Mouse (Mus musculus) midbrain, embryonic 12.5 days (tissue): ENCODE measurements around the gene Baiap2l2. TPM values are rescaled to one million over a fixed set of nuclear protein-coding genes. Genes with fewer than 3 reads are reported as not detected.
A peak's percentile ranks its signal among the peaks of the same experiment; 100 is the strongest.
"Not testable (repeated sequence)": the region's sequence is repeated elsewhere in the genome, so short reads cannot be mapped to it uniquely, and the experiment has no call there.

Experiments
- ATAC-seq: fragments of 200-750 bp; cut with Nextera tagmentation; 2 replicates; pipeline ENCODE4 v1.8.0; 2017; ENCODE audit warnings: low read depth, moderate TSS enrichment, moderate library complexity; ENCODE audit not compliant: low FRiP score
- H3K27ac ChIP-seq: fragments of 300-500 bp; sonication (generic); replicated peaks from 2 replicates; pipeline ENCODE4 v1.5.1; 2016; ENCODE audit warnings: mild to moderate bottlenecking
- H3K27me3 ChIP-seq: fragments of 300-500 bp; sonication (generic); 2 replicates; pipeline ENCODE4 v1.6.1; 2016; ENCODE audit warnings: mild to moderate bottlenecking
- H3K36me3 ChIP-seq: fragments of 300-500 bp; sonication (generic); 2 replicates; pipeline ENCODE4 v1.6.1; 2016
- H3K4me1 ChIP-seq: fragments of 300-500 bp; sonication (generic); 2 replicates; pipeline ENCODE4 v1.6.1; 2016
- H3K4me2 ChIP-seq: fragments of 300-500 bp; sonication (generic); replicated peaks from 2 replicates; pipeline ENCODE4 v1.6.1; 2016; ENCODE audit warnings: mild to moderate bottlenecking, moderate library complexity
- H3K4me3 ChIP-seq: fragments of 300-500 bp; sonication (generic); 2 replicates; pipeline ENCODE4 v1.5.1; 2016; ENCODE audit warnings: mild to moderate bottlenecking
- H3K9ac ChIP-seq: fragments of 300-500 bp; sonication (generic); replicated peaks from 2 replicates; pipeline ENCODE4 v1.6.1; 2016; ENCODE audit warnings: mild to moderate bottlenecking, moderate library complexity
- H3K9me3 ChIP-seq: fragments of 300-500 bp; sonication (generic); 2 replicates; pipeline ENCODE4 v1.6.1; 2016; ENCODE audit warnings: mild to moderate bottlenecking
- WGBS: fragments of 180-500 bp; shearing (Covaris S2); methylation state at CpG from one replicate; pipeline ENCODE4 v1.1.7; 2016; 5-methylcytosine and 5-hydroxymethylcytosine counted together
- polyA plus RNA-seq: library from polyadenylated mRNA; unstranded; fragments of >200 nt; fragmentation: Nextera tagmentation; extraction: Ambion mirVana; gene quantifications from 2 replicates; pipeline ENCODE4 v1.2.1, GENCODE M21; 2016

Baiap2l2 gene
- polyA plus RNA-seq, 1 experiment from 2014 or later: 2.4 TPM

DNA sequence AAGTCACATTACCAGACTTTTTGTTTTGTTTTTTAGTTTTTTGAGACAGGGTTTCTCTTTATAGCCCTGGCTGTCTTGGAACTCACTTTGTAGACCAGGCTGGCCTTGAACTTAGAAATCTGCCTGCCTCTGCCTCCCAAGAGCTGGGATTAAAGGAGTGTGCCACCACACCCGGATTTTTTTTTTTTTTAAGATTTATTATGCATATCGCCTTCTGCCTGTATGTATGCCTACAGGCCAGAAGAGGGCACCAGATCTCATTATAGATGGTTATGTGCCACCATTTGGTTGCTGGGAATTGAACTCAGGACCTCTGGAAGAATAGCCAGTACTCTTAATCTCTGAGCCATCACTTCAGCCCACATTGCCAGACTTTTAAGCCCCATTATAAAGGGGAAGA, 59.6 kb downstream of the Baiap2l2 start:
- not testable (repeated sequence) for ATAC-seq, H3K4me3 ChIP-seq, H3K4me2 ChIP-seq, H3K9ac ChIP-seq, H3K27ac ChIP-seq, H3K36me3 ChIP-seq, H3K9me3 ChIP-seq
- Histone ChIP-seq H3K4me1 (peaks cover 30% of the 10 kb centered on the region), H3K27me3 (0 out of 2 replicates have a peak, but pooled peaks cover 10% of the 10 kb centered on the region)
- 61% methylated on average over 2 of the region's 2 CpGs for WGBS

DNA sequence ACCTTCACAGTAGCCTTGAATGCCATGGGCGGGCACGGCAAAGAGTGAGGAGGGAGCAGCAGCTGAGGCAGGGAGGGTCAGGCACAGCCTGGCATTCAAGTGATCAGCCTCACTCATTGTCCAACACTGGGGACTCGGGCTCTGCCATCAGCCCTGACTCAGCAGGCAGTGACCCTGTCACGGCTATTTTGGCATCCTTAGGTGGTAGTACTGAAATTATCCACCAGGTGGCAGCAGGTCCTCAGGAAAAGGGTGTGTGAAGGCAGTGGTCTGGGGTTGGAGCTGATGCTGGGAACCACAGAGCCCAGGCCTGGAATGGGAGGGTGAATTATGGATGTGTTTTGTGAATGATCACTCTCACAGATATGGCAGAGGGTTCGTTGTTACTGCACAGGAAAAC, 60.7 kb downstream of the Baiap2l2 start:
- Histone ChIP-seq H3K27me3 (0 out of 2 replicates have a peak, but pooled peaks cover 14% of the 10 kb centered on the region), H3K9me3 (no peaks in the 10 kb centered on the region), H3K4me3 (no peak overlapping the region), H3K27ac (no peak overlapping the region), H3K36me3 (no peaks in the 10 kb centered on the region), H3K4me1 (peaks cover 25% of the 10 kb centered on the region), H3K4me2 (no peak overlapping the region; the same call in 1 of the 2 replicates), H3K9ac (no peak overlapping the region)
- 0% methylated on average over 5 of the region's 5 CpGs for WGBS
- peak; percentile 66 for ATAC-seq

DNA sequence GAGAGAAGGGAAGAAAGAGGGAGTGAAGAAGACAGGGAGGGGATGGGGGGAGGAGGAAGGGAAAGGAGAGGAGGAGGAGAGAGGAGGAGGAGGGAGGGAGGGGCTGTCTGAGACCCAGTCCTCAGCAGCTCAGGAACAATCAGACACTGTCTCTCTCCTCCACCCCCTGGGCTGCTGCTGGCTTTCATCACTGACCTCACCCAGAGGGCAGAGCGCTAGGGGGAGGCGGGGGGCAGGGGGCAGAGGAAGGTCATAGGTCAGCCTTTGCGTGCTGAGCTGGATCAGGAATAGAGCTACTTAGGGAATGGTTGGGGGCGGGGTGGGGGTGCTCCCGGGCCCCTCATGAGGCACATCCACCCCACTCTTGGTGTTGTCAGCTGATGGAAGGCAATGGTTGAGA, 61.7 kb downstream of the Baiap2l2 start:
- Histone ChIP-seq H3K9ac (peak overlapping the region; percentile 25; the same call in 1 of the 2 replicates), H3K9me3 (no peaks in the 10 kb centered on the region), H3K4me2 (no peak overlapping the region), H3K4me3 (no peak overlapping the region), H3K27ac (no peak overlapping the region), H3K4me1 (peaks cover 24% of the 10 kb centered on the region), H3K36me3 (no peaks in the 10 kb centered on the region), H3K27me3 (0 out of 2 replicates have a peak, but pooled peaks cover 14% of the 10 kb centered on the region)
- ATAC-seq: no peak
- 5% methylated on average over 5 of the region's 5 CpGs for WGBS

DNA sequence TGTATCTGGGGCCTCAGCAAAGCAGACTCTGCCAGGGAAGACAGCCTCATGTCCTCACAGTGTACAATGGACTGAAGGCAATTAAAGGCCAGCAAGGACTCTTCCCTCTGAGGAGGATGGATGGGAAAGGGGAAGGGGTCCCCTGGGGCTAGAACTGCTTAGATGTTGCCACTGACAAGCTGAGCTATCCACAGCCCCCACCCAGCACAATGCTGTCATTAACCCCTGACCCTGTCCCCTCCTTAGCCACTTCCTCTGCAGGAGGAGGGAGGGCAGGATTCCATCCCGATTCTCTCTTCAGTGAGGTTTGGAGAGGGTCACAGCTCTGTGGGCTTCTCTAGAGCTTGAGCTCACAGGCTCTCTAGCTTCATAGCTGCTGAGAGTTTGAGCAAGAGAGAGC, 65.8 kb downstream of the Baiap2l2 start:
- no peaks in the 10 kb centered on the region for H3K36me3 ChIP-seq
- no peak for ATAC-seq
- no peak overlapping the region for H3K27ac ChIP-seq
- 0% methylated on average over 1 of the region's 1 CpGs for WGBS
- H3K27me3 ChIP-seq: peaks cover 14% of the 10 kb centered on the region; the same call in 1 of the 2 replicates
- no peaks in the 10 kb centered on the region for H3K9me3 ChIP-seq
- no peak overlapping the region for H3K4me2 ChIP-seq
- no peak overlapping the region for H3K9ac ChIP-seq
- peaks cover 19% of the 10 kb centered on the region for H3K4me1 ChIP-seq
- H3K4me3 ChIP-seq: no peak overlapping the region

DNA sequence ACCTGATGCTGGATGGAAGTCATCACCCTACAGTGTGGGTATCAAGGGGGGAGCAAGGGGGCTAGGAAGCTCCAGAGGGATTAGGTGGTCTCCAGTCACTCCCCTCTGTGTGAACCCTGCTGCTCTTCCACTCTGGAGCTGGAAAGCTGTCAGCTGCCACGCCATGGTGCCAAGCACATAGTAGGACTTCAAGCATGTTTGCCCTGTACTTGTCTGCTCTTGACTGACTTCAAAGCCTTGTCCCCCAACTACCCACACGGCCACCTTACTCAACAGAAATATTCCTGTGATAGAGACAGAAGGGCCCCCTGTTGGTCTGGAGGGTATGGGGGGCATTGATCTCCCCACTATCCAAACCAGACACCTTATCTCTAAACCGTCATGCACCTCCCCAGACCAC, 69.1 kb downstream of the Baiap2l2 start:
- Histone ChIP-seq H3K36me3 (no peaks in the 10 kb centered on the region), H3K4me1 (peaks cover 6% of the 10 kb centered on the region; the same call in 1 of the 2 replicates), H3K27me3 (peaks cover 4% of the 10 kb centered on the region; the same call in 1 of the 2 replicates), H3K27ac (no peak overlapping the region), H3K9ac (no peak overlapping the region), H3K9me3 (no peaks in the 10 kb centered on the region), H3K4me3 (no peak overlapping the region), H3K4me2 (no peak overlapping the region)
- 70% methylated on average over 3 of the region's 3 CpGs for WGBS
- no peak for ATAC-seq

DNA sequence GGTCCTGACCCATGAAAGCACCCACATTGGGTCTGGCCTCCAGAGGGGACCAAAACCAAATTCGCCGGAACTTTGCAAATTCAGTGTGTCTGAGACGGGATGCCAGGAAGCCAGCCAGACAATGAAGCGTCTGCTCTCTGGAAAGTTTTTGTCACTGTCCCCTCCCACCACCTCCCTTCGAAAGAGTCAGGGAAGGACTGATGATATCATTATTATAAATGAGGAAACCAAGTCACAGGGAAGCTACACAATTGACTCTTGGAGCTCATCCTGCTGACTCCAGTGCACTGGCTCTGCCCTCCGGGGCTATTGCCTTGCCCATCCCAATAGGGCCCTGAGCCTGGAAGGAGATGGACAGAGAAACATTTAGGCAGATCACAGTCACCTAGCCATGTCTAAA, 71.7 kb downstream of the Baiap2l2 start:
- no peak overlapping the region for H3K4me3 ChIP-seq
- H3K36me3 ChIP-seq: no peaks in the 10 kb centered on the region
- no peaks in the 10 kb centered on the region; the same call in 1 of the 2 replicates for H3K27me3 ChIP-seq
- ATAC-seq: no peak
- H3K4me1 ChIP-seq: no peaks in the 10 kb centered on the region
- WGBS: 82% methylated on average over 6 of the region's 6 CpGs
- H3K9ac ChIP-seq: no peak overlapping the region
- H3K9me3 ChIP-seq: no peaks in the 10 kb centered on the region
- H3K27ac ChIP-seq: no peak overlapping the region
- no peak overlapping the region for H3K4me2 ChIP-seq

DNA sequence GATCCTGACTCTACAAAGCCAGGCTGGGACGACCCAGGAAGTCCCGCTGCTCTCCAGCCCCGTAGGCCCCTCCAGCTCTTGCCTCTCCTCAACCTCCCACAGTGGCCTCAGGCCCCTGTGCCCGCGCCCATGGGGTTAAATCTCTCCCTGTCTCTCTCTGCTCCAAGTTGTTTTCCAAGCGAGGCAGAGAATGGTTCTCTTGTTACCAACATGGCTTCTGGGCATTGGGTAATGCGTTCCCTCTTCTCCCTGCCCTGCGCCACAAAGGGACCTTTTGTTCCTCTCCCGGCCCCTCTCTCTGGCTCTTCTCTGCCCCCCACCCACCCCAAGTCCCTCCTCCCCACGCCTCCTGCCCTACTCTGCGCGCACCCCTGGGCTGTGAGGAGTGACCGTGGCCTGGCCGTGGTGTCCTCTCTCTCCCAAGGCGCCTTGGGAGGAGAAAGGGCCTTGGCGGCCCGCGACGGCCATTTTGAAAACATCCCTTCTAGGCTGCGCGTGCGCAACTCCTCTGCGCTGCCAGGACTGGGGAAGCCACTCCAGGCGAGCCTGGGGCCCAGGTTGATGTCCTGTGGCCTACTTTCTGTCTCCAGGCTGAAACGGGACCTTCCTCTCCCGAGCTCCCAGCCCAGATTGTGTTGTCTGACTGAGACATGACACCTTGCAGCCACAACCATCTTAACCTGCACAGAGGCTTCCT, 72.4 kb downstream of the Baiap2l2 start:
- no peak overlapping the region for H3K4me2 ChIP-seq
- no peaks in the 10 kb centered on the region for H3K9me3 ChIP-seq
- H3K27me3 ChIP-seq: no peaks in the 10 kb centered on the region; the same call in 1 of the 2 replicates
- no peak overlapping the region for H3K4me3 ChIP-seq
- ATAC-seq: no peak
- WGBS: 91% methylated on average over 26 of the region's 26 CpGs
- no peaks in the 10 kb centered on the region for H3K4me1 ChIP-seq
- H3K9ac ChIP-seq: no peak overlapping the region
- no peak overlapping the region for H3K27ac ChIP-seq
- no peaks in the 10 kb centered on the region for H3K36me3 ChIP-seq

DNA sequence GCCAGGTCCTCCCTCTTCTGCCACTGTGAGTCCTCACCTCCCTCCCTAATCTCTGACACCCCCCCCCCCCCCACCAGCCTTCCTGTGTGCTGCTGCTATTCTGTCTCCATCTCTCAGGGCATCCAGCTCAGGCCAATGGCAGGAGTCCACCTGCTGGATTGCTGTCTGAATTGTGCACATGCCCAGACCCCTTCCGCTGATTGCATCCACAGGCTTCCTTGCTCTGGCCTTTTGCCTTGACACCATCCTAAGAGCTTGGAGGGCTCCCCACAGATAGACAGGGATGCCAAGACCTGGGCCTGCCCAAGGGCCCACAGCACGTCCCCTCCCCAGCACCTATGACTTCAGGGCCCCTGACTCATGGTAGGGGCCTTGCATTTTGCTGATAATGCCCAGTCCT, 75.0 kb downstream of the Baiap2l2 start:
- Histone ChIP-seq H3K4me1 (no peaks in the 10 kb centered on the region), H3K4me3 (no peak overlapping the region), H3K9me3 (no peaks in the 10 kb centered on the region), H3K9ac (no peak overlapping the region), H3K4me2 (no peak overlapping the region), H3K27ac (no peak overlapping the region), H3K27me3 (no peaks in the 10 kb centered on the region; the same call in 1 of the 2 replicates), H3K36me3 (no peaks in the 10 kb centered on the region)
- WGBS: 71% methylated on average over 2 of the region's 2 CpGs
- ATAC-seq: no peak

DNA sequence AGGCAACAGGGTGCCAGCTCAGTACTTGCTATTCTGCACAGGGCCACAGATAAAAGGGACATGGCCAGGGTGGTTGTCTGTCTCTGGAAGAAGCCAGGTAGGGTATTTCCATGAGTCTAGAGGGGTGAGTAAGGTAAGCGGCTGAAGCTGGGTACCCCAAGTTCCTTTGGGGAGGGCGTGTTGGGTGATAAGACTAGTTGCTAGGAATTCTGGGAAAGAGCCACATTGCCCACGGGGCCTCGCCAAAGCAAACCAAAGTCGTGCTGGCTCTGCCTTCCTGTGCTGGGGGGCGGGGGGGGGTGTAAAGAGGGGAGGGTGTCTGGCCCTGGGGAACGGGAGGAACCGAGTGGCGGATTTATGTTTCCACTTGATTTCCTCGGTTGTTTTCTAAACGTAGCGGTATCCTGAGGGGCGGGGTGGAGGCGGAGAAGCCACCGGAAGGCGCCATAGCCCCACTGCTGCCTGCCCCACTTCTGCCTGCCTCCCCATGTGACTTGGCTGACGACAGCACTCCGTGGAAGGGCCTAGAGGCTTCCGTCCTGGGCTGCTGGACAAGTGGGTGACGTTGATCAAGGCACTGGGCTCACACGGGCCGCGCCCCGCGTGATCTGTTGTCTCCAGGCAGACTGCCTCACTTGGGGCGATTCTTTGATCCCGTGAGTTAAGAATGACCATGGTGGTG, 76.4 kb downstream of the Baiap2l2 start:
- Histone ChIP-seq H3K27me3 (no peaks in the 10 kb centered on the region), H3K4me1 (no peaks in the 10 kb centered on the region), H3K4me2 (no peak overlapping the region), H3K9ac (no peak overlapping the region), H3K36me3 (no peaks in the 10 kb centered on the region), H3K4me3 (no peak overlapping the region), H3K27ac (no peak overlapping the region), H3K9me3 (no peaks in the 10 kb centered on the region)
- ATAC-seq: no peak
- 80% methylated on average over 27 of the region's 27 CpGs for WGBS

DNA sequence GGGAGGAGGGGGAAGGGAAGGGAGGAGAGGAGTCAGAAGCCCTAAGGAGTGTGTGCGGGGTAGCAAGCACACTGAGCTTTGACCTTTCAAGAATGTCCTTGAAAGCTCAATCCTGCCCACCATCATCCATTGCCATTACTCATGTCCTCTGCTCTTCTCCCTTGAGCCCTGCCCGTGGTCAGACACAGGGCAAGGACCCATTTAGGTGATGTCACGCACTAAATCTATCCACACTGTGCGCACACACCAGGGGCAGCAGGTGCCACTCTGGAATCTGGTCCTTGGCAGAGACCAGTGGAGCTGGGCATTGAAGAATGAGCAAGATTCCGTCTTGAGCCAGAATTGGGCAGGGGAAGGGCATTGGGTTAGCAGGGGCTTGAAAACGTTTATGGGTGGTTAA, 77.1 kb downstream of the Baiap2l2 start:
- Histone ChIP-seq H3K27me3 (no peaks in the 10 kb centered on the region), H3K4me3 (no peak overlapping the region), H3K4me1 (no peaks in the 10 kb centered on the region), H3K4me2 (no peak overlapping the region), H3K36me3 (no peaks in the 10 kb centered on the region), H3K9ac (no peak overlapping the region), H3K27ac (no peak overlapping the region), H3K9me3 (no peaks in the 10 kb centered on the region)
- ATAC-seq: no peak
- WGBS: 86% methylated on average over 6 of the region's 6 CpGs
